Mouse (Mus musculus) stomach, embryonic 14.5 days (tissue): ENCODE data around the gene Pmel. TPM values are rescaled to one million over a fixed set of nuclear protein-coding genes. Genes with fewer than 3 reads are reported as not detected.

Experiments
- ATAC-seq: fragments of 200-750 bp; cut with Nextera tagmentation; 2 replicates; pipeline ENCODE4 v1.8.0; 2017; ENCODE audit warnings: low read depth, moderate TSS enrichment; ENCODE audit not compliant: insufficient number of reproducible peaks, insufficient read depth, low FRiP score
- H3K27ac ChIP-seq: fragments of 300-500 bp; sonication (generic); 2 replicates; pipeline ENCODE4 v1.5.1; 2014; ENCODE audit warnings: mild to moderate bottlenecking, low read length, moderate library complexity, mixed read lengths
- H3K27me3 ChIP-seq: fragments of 300-500 bp; sonication (generic); 2 replicates; pipeline ENCODE4 v1.6.1; 2014; ENCODE audit warnings: low read length, control low read depth, mixed read lengths; ENCODE audit not compliant: control insufficient read depth, insufficient read depth
- H3K36me3 ChIP-seq: fragments of 300-500 bp; sonication (generic); 2 replicates; pipeline ENCODE4 v1.6.1; 2014; ENCODE audit warnings: mild to moderate bottlenecking, control low read depth, low read length, moderate library complexity, mixed read lengths; ENCODE audit not compliant: control insufficient read depth, insufficient read depth
- H3K4me1 ChIP-seq: fragments of 300-500 bp; sonication (generic); 2 replicates; pipeline ENCODE4 v1.6.1; 2014; ENCODE audit warnings: low read length, control low read depth, mixed read lengths; ENCODE audit not compliant: control insufficient read depth, insufficient read depth
- H3K4me2 ChIP-seq: fragments of 300-500 bp; sonication (generic); replicated peaks from 2 replicates; pipeline ENCODE4 v1.6.1; 2014; ENCODE audit warnings: low read depth, low read length, control low read depth
- H3K4me3 ChIP-seq: fragments of 300-500 bp; sonication (generic); 2 replicates; pipeline ENCODE4 v1.5.1; 2014; ENCODE audit warnings: low read depth, low read length, control low read depth
- H3K9ac ChIP-seq: fragments of 300-500 bp; sonication (generic); replicated peaks from 2 replicates; pipeline ENCODE4 v1.6.1; 2014; ENCODE audit warnings: low read depth, mild to moderate bottlenecking, control low read depth, low read length, moderate library complexity, mixed read lengths
- H3K9me3 ChIP-seq: fragments of 300-500 bp; sonication (generic); 2 replicates; pipeline ENCODE4 v1.6.1; 2016; ENCODE audit warnings: low read depth, low read length, control low read depth; ENCODE audit not compliant: control insufficient read depth
- WGBS: fragments of 180-500 bp; shearing (Covaris S2); extraction: QIAGEN DNeasy Blood & Tissue Kit; methylation state at CpG from one replicate; pipeline ENCODE4 v1.1.7; 2014; 5-methylcytosine and 5-hydroxymethylcytosine counted together
- polyA plus RNA-seq: library from polyadenylated mRNA; unstranded; fragments of >200 nt; fragmentation: Nextera tagmentation; extraction: Ambion mirVana; gene quantifications from 2 replicates; pipeline ENCODE4 v1.2.1, GENCODE M21; 2014

Pmel gene
- polyA plus RNA-seq, 1 experiment from 2014 or later, result 2.3 TPM

DNA sequence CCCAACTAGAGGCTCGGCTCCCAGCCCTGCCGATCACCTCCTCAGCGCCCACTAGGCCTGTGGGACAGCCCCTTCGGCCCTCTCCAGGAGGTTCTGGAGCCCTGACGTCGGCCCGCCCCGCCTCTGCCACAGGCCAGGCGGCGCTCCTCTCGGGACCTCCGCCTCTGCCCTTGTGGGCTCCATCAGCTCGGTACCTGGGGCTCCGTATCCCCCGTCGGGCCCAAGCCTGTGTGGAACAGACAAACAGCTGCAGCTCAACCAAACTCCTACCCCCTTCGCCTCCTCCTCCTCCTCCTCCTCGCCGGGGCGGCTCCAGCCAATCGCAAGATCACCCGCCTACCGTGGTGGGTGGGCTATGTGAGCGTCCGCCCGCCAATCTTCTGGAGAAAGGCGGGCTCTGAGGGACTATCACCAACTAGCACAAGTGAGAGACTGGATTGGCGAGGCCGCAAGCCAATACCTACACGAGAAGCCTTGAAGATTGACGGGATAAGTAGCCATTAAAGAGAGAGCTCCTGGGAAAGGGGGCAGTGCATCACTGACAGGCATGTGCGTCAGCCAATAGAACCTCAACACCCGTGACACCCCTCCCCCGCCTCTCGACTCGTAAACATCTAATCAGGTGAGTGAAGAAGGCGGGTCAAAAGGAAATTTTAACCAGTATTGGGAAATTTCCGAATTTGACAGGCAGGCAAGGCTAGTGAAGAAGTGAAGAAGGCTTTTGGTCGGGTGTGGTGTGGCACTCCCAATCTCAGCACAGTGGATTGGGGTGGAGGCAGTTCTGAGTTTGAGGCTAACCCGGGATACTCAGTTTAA lies 7.8 kb upstream of the Pmel start, which contains the start of gene Rab5b:
Rab5b (minus strand) TSS at position 273 of the 816 bp plus-strand sequence.
- Histone ChIP-seq H3K9ac (peak within 1 kb of the TSS; percentile 89), H3K27me3 (no peaks in the 10 kb centered on the region), H3K27ac (peak within 1 kb of the TSS; percentile 99), H3K36me3 (peaks cover 27% of the 10 kb centered on the region), H3K4me3 (peak within 1 kb of the TSS; percentile 86), H3K4me2 (peak within 1 kb of the TSS; percentile 61), H3K9me3 (no peaks in the 10 kb centered on the region), H3K4me1 (peaks cover 3% of the 10 kb centered on the region; the same call in 1 of the 2 replicates)
- peak; percentile 99 for ATAC-seq
- 1% methylated on average over 40 of the region's 40 CpGs for WGBS

GRCm38 (mm10) chr10:128697072-128697725 lies 6.8 kb upstream of the Pmel start:
- ATAC-seq, result no peak
- H3K9ac ChIP-seq, result no peak overlapping the region
- H3K4me2 ChIP-seq, result peak overlapping the region; percentile 37; the same call in 1 of the 2 replicates
- H3K4me1 ChIP-seq, result peaks cover 3% of the 10 kb centered on the region; the same call in 1 of the 2 replicates
- no peak overlapping the region for H3K4me3 ChIP-seq
- H3K27me3 ChIP-seq, result no peaks in the 10 kb centered on the region
- WGBS, result 81% methylated on average over 6 of the region's 6 CpGs
- peaks cover 37% of the 10 kb centered on the region for H3K36me3 ChIP-seq
- no peak overlapping the region for H3K27ac ChIP-seq
- H3K9me3 ChIP-seq, result no peaks in the 10 kb centered on the region

- whole genome bisulfite sequencing, result 81% methylated on average over 5 of the region's 5 CpGs
- peaks cover 40% of the 10 kb centered on the region for H3K36me3 ChIP-seq
These were observed 5.0 kb upstream of the Pmel start for GRCm38 (mm10) chr10:128699006-128699405.

DNA sequence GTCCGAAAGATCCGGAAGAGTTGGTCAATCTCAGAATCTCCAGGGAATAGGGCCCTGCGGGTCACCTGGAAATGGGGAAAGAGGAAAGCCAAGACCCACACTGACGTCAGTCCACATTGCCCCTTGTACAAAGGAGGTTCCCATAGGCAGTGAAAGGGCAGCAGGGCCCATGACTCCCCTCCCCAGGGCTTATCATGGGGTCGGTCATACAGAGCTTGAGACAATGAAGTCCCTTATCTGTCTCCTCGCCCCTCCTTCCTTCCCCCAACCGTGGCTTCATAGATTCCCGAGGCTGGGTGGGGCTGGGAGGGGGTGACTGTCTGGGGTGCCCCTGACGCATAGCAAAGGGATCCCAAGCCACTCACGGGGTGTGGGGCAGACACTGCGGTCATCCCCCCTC lies 4.4 kb upstream of the Pmel start:
- Histone ChIP-seq H3K4me2 (no peak overlapping the region), H3K27me3 (no peaks in the 10 kb centered on the region), H3K4me1 (peaks cover 12% of the 10 kb centered on the region; the same call in 1 of the 2 replicates), H3K9ac (no peak overlapping the region), H3K27ac (no peak overlapping the region), H3K4me3 (no peak overlapping the region), H3K36me3 (peaks cover 40% of the 10 kb centered on the region), H3K9me3 (no peaks in the 10 kb centered on the region)
- no peak for ATAC-seq
- WGBS, result 73% methylated on average over 11 of the region's 11 CpGs

More at GRCm38 (mm10) chr10:128699006-128699405, 5.0 kb upstream of the Pmel start:
- no peaks in the 10 kb centered on the region for H3K27me3 ChIP-seq
- H3K27ac ChIP-seq, result no peak overlapping the region
- no peak overlapping the region for H3K4me3 ChIP-seq
- H3K9me3 ChIP-seq, result no peaks in the 10 kb centered on the region
- H3K4me1 ChIP-seq, result peaks cover 13% of the 10 kb centered on the region; the same call in 1 of the 2 replicates
- H3K9ac ChIP-seq, result no peak overlapping the region
- no peak for ATAC-seq
- no peak overlapping the region for H3K4me2 ChIP-seq

GRCm38 (mm10) chr10:128700712-128701111 lies 3.3 kb upstream of the Pmel start:
- WGBS, result 83% methylated on average over 5 of the region's 5 CpGs
- Histone ChIP-seq H3K9ac (no peak overlapping the region), H3K27me3 (no peaks in the 10 kb centered on the region), H3K4me2 (no peak overlapping the region), H3K4me3 (no peak overlapping the region), H3K4me1 (peaks cover 12% of the 10 kb centered on the region; the same call in 1 of the 2 replicates), H3K27ac (no peak overlapping the region), H3K9me3 (no peaks in the 10 kb centered on the region), H3K36me3 (peaks cover 40% of the 10 kb centered on the region)
- no peak for ATAC-seq

DNA sequence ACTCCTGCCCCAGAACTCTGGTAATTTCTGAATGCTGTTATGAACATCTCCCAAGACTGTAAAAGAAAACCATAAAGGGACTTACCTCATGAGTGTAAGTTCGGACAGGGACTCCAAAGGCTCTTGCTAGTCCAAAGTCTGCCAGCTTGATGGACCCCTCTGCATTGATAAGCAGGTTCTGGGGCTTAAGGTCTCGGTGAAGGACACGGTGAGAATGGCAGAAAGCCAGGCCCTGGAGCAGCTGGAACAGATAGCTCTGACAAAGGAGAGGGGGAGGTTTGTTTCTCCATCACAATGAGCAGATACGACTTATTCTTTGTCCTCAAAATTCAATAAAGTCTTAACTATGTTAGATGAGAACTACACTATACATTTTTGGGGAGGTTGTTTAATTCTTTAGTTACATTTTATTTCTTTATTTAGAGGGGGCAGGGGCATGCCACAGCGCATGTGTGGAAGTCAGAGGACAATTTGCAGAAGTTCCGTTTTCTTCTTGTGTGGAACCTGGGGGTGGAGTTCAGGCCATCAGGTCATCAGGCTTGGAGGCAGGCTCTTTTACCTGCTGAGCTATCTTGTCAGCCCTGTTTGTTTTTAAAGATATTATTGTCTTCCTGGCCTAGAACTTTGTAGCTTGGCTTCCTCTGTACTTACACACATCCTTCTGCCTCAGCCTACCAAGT lies 1.5 kb upstream of the Pmel start:
- Histone ChIP-seq H3K36me3 (peaks cover 40% of the 10 kb centered on the region), H3K27ac (no peak overlapping the region), H3K4me2 (no peak overlapping the region), H3K27me3 (no peaks in the 10 kb centered on the region), H3K9ac (no peak overlapping the region), H3K4me1 (peaks cover 12% of the 10 kb centered on the region; the same call in 1 of the 2 replicates), H3K4me3 (no peak overlapping the region), H3K9me3 (no peaks in the 10 kb centered on the region)
- no peak for ATAC-seq
- WGBS, result 72% methylated on average over 6 of the region's 6 CpGs

GRCm38 (mm10) chr10:128704491-128705316 lies 709 bp downstream of the Pmel start, which contains the start of gene Cdk2:
Gene Cdk2, minus strand, starts transcription at chr10:128705031.
- H3K27ac ChIP-seq, result peak within 1 kb of the TSS; percentile 92
- WGBS, result under 1% methylated on average over 61 of the region's 62 CpGs
- H3K4me1 ChIP-seq, result peaks cover 12% of the 10 kb centered on the region; the same call in 1 of the 2 replicates
- peaks cover 24% of the 10 kb centered on the region for H3K36me3 ChIP-seq
- H3K9me3 ChIP-seq, result no peaks in the 10 kb centered on the region
- H3K27me3 ChIP-seq, result no peaks in the 10 kb centered on the region
- peak within 1 kb of the TSS; percentile 64 for H3K4me3 ChIP-seq
- ATAC-seq, result peak; percentile 93
- H3K9ac ChIP-seq, result peak within 1 kb of the TSS; percentile 70
- peak within 1 kb of the TSS; percentile 63 for H3K4me2 ChIP-seq
